Mouse (Mus musculus) frontal cortex, postnatal 14 days (tissue): ENCODE data around the gene Akap13.
A peak's percentile ranks its signal among the peaks of the same experiment; 100 is the strongest.

Experiments
- DNase-seq, 2 experiments: peaks; one replicate each; pipeline ENCODE4 v3.0.0; 2022; ENCODE audit warnings: low spot score in 2 of 2

The Akap13 gene

GRCm38 (mm10) chr7:75633807-75634526 is 178.6 kb downstream of the Akap13 start:
- DNase-seq: no peak

GRCm38 (mm10) chr7:75638769-75639168 is 183.4 kb downstream of the Akap13 start:
- DNase-seq: no peak

DNA sequence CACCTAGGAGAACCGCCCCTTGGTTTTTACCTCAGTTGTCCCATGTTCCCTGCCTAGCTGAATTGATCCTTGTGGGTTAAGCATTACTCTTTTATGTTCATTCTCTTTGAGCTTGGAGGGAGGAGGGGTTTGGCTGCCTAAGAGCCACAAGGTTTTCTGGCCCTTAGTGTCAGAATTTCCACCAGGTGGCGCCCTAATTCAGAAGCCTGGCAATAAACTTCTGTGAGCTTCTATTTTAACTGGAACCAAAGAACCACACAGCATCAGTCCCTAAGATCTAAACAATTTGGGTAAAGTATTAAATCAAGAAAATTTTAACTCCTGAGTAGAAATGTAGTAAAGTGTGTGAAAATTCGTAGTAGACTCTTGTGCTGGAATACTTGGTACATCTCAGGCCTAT is 184.2 kb downstream of the Akap13 start:
- peak; percentile 41 to 65 for DNase-seq

- no peak for DNase-seq
These were observed 184.7 kb downstream of the Akap13 start for GRCm38 (mm10) chr7:75640074-75640473.

DNA sequence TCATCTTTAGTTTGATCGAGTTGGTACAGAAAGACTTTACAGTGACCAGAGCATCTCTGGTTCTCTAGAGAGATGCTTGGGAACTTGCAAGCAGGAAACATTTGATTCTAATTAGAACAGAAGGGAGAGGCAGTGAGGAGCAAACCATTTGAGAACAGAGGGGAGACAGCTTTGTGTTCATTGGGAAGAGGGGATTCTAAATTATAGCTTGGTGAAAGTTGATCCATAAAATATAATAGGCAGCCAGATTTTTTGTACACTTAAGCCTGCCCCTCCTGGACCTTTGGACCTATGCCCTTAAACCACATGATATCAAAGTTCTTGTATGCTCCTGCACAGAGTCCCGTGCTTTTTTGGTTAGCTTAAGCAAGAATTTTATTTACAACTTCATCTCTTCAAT is 185.3 kb downstream of the Akap13 start:
- no peak for DNase-seq

DNA sequence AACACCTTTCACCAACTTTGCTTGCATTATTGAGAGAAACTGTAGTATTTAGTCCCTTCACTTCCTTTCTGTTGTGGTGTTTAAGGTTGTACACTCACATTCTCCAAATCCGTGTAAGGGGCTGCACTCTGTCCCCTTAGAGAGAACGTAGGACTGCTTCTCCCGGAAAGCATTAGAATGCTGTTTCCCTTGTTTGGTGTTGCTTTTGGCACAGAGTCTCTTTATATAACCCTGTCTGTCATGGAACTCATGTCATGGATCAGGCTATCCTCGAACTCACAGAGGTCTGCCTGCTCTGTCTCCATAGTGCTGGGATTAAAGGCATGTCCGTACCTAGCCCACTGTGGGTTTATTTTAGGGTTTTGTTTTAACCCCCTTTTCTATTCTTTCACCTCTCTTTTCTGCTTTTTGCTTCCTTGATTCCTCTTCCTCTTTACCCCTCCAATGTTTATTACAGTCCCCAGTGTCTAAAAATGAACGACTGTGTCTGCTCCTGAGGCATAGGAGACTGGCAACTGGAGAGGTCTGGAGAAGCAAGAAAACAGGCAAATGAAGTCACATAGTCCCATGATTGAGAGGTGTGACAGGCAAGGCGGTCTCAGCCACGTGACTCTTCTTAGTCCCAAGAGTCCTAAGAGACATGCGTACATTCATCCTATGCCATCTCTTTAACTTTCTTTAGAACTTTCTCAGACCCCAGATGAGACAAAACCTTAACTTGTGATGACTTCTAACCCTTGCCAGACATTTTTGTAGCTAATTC is 186.3 kb downstream of the Akap13 start:
- no peak for DNase-seq

GRCm38 (mm10) chr7:75642178-75642777 is 186.9 kb downstream of the Akap13 start:
- DNase-seq: peak; percentile 11 to 21

DNA sequence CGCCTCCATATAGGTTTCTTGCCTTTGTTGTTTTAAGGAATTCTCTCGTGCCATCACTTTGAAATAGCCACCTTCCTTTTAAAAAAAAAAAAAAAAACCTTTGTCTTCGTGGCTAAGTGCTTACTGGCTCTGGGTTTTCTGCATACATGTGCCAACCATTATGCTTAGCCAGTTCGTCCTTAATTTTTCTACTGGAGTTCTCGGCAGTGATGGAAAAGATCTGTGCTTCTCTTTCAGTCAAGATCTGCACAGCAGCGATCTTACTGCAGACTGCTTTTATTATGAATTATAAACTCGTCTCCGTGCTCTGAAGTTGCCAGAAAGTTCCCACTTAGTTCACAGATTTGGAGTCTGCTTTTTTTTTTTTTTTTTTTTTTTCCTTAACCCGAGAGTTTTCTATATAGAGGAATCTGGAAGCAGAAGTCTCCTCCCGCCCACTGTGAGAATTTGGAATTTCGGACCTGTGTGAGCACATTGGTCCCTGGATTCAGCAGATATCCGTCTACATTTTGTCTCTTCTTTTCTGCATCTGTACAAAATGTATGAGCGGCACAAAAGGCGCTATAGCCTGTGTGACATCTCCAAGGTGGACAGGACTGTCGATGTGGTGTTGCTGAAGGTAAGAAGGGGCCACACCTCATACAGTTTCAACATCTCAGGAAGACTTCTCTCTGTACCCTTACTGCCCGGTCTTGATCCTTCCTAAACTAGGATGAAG is 187.7 kb downstream of the Akap13 start:
- DNase-seq: no peak

DNA sequence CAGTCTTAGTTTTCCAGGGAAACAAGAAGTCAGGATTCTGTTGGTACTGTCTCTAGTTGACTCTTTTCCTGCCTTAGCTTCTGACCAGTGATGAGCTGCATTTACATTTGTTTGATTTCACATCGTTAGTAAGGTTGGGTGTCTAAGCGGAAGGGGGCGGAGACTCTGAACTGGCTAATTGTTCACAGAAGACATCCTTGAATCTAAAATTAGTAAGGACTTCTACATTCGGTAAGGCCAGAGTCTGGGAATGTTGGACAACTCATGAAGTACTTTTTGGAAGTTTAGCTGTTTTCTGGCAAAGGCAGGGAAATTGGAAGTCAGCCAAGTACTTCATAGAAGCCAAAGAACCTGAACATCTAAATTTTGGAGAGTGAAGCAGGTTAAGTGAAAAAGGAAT is 188.7 kb downstream of the Akap13 start:
- no peak for DNase-seq

GRCm38 (mm10) chr7:75644585-75644984 is 189.3 kb downstream of the Akap13 start:
- DNase-seq: no peak

DNA sequence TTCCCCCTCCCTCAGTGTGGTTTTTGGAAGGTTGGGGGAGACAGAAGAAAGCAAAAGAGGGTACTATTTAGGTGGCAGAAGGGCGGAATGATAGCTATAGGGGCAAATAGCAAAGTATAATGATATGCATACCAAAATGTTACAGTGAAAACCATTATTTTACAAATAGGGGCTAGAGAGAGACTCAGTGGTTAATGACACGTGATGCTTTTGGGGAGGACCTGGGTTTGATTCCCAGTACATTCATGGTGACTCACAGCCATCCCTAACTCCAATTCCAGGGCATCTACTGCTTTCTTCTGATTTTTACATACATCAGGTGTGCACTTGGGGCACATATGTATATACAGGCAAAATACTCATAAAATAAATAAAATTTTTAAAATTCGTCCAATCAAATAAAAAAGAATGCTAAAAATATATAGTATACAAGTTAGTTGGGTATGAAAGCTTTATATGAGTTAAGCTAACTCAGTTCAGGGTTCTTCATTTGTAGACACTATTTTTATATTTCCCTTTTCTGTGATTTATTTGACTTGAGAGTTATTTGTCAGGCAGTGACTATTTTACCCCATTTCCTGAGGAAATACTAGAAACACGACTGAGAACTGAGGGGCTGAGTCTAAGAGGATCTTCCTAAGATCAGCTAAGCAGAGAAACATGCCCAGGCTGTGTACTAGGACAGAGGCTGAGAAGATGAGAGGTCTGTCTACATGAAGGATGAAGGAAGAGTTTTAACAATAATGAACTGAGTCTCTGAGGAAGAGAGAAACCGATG is 190.0 kb downstream of the Akap13 start:
- DNase-seq: no peak

- DNase-seq: no peak
These were observed 192.7 kb downstream of the Akap13 start for GRCm38 (mm10) chr7:75648051-75648450.

DNA sequence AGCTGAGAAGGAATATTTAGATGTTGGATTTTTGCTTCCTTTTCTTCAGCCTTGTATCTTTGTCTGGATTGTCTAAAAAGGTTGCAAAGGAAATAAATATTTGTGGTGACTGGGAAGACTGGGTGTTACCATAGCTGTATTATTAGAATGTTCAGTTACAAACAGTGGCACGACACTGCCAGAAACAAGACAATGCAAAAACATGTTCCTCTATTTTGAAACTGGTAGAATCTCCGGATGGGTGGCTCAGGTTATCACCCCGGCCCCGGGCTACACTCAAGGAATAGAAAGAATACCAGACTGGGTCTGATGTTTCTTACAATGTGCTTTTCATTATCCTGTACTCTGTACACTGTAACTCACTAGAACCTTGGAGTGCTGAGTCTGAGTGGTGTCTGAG is 193.6 kb downstream of the Akap13 start:
- no peak for DNase-seq

DNA sequence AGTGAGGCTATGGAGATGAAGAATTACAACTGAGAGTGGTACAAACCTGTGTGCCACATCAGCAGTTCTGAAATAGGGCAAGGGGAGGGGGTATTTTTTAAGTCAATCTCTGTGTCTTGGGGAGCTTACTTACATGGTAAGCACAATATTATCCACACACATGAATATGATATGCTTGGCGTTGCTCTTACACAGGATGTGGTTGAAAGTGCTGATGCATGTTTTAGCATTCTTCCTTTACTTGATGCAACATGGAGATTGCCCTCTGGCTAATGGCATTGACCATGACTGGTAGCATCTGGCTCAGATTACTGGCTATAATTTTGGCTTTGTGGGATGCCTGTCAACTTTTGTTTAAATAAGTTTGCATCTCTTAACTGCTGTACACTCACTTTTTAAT is 194.6 kb downstream of the Akap13 start:
- DNase-seq: no peak

DNA sequence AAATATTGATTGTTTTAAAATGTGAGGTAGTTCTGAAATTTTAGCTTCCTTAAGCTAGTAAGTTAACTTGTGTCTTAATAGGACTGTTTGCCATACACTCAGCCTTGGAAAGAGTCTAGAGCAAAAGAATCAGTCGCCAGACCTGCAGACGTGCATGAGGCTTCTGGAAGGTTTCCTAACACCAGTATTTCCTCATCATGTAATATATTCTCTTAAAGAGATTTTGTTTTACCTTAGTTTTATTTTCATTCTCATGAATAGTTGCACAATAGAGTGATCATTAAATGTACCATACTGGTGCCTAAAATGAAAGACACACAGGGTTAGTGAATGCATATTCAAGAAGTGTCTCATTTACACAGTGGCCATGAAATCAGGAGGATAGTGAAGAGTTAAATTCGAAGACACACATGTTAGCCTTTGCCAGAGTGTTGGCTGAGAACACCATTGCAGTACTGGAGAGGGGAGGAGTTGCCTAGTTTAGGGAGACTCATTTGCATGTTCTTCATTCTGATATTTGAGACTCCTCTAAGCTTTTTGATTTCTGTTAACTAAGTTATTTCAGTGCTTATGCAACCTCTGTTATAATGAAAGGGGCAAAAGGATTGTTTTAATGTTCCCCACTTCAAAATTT is 198.5 kb downstream of the Akap13 start:
- DNase-seq: no peak

DNA sequence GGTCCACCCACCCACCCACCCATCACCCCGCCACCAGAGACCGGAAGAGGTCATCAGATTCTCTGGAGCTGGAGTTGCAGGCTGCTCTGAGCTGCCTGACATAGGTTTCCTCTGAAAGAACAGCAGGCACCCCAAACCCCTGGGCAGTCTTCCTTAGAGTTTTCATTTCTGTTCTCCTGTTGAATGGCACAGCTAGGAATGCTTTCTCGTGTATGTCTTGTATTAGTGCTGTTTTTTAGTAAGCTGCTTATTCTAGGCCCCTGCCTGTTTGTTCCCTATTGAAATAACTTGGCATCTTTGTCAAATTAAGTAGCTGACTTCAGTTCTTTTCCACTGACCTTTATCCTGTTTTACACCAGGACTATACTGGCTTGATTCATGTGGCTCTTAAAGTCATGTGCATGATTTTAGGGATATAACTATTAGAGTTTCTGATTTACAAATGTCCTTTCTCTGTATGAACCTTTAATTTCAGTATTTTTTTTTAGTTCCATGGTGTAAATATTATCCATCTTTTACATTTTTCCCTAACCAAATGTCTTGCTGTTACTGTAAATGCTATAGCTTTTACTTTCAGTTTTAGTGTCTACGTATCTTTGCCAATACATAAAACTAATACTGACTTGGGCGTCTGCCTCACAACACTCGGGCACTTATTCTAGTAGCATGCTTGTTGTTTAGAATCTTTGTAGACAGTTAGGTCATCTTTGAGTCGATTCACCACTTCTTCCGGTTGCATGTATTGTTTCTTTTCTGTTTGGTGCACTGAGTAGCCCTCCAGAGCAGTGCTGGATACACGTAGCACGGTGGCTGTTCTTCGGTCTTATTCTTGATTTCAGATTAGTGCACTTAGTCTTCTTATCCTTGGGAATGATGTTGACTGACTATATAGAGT is 200.1 kb downstream of the Akap13 start:
- DNase-seq: no peak

DNA sequence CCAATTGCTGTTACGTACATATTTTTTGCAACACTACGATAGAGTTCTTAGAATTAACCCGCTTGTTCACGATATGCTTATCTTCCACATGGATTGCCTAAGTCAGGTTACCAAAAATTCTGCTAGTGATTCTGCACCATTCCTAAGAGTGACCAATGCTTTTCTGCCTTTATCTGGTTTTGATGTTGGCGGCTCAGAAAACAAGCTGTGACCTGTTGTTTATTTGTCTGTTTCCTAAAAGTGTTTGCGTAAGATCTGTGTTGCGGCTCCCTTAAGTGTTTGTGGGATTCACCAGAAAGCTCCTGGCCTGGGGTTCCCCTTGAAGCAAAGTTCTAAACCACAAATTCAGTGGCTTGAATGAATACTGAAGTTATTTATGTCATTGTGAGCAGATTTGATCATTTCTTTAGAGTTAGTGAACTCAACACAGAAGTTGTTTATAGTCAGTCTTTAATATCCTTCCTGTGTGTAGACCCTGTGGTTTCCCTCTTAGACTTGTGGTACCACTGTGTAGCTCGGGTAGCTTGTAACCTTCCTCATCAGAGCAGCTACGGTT is 201.0 kb downstream of the Akap13 start:
- DNase-seq: no peak

- DNase-seq: no peak
These were observed 201.6 kb downstream of the Akap13 start for GRCm38 (mm10) chr7:75656896-75657295.

GRCm38 (mm10) chr7:75664455-75664854 is 209.1 kb downstream of the Akap13 start:
- DNase-seq: no peak

- DNase-seq: no peak
These were observed 211.6 kb downstream of the Akap13 start for GRCm38 (mm10) chr7:75666982-75667381.
